Comparison of ENCODE assay signal across 9 mouse cellular contexts in genomic region chr7:81057901-81058711, GRCm38 (mm10). TPM values are rescaled to one million over a fixed set of nuclear protein-coding genes. Genes with fewer than 3 reads are reported as not detected.
DNase-seq lines count a peak whose midpoint lies in the region; ATAC-seq and TF ChIP-seq lines count a peak whose summit lies in the region.
"Had no signal": no experiment of that assay in that cellular context is flagged by ENCODE, and none has a peak within 500 bp of the region (broad histone marks: within the 10 kb centered on the region; RNA-seq: fewer than 3 reads in every experiment).

No protein-coding gene starts in this region.

- no peaks in the 10 kb centered on the region for H3K27me3 ChIP-seq in lung, embryonic 15.5 days
- no peaks in the 10 kb centered on the region for H3K27me3 ChIP-seq in intestine, postnatal 0 days (replicated peaks; ENCODE audit: control insufficient read depth, insufficient read depth, low read length)

- ATAC-seq in lung, embryonic 15.5 days (ENCODE audit: borderline replicate concordance, extremely low read depth, low FRiP score, low TSS enrichment), result peak; percentile 73
- peak; percentile 33; the same call in 1 of the 2 replicates for ATAC-seq in intestine, postnatal 0 days

- no peaks in the 10 kb centered on the region for H3K9me3 ChIP-seq in lung, embryonic 15.5 days
- no peaks in the 10 kb centered on the region for H3K9me3 ChIP-seq in intestine, postnatal 0 days (ENCODE audit: control insufficient read depth)

- peak overlapping the region; percentile 42 for H3K4me2 ChIP-seq in lung, embryonic 15.5 days
- peak overlapping the region; percentile 35; the same call in 1 of the 2 replicates for H3K4me2 ChIP-seq in intestine, postnatal 0 days (replicated peaks; ENCODE audit: low read depth)

- H3K27ac ChIP-seq in lung, embryonic 15.5 days, result peak overlapping the region; percentile 86
- H3K27ac ChIP-seq in intestine, postnatal 0 days (ENCODE audit: low read depth, low read length), result 0 out of 2 replicates have a peak overlapping the region, but pooled peaks have one; percentile 35
- no peak overlapping the region for H3K27ac ChIP-seq in left cerebral cortex, adult 2 months

- no peak overlapping the region for H3K4me3 ChIP-seq in lung, embryonic 15.5 days
- no peak overlapping the region for H3K4me3 ChIP-seq in intestine, postnatal 0 days (ENCODE audit: low read depth, low read length)
- no peak overlapping the region for H3K4me3 ChIP-seq in left cerebral cortex, adult 2 months

- peaks cover 34% of the 10 kb centered on the region for H3K4me1 ChIP-seq in lung, embryonic 15.5 days
- peaks cover 9% of the 10 kb centered on the region; the same call in 1 of the 2 replicates for H3K4me1 ChIP-seq in intestine, postnatal 0 days (replicated peaks; ENCODE audit: control insufficient read depth, insufficient read depth, low read length)

- intact Hi-C loops in left cerebral cortex, postnatal 36 days (cut with DNase I), result no loop called here
- intact Hi-C loops in left cerebral cortex, adult 2 months (cut with DNase I), result no loop called here

- no peaks in the 10 kb centered on the region for H3K36me3 ChIP-seq in lung, embryonic 15.5 days
- H3K36me3 ChIP-seq in intestine, postnatal 0 days (ENCODE audit: control insufficient read depth, insufficient read depth), result no peaks in the 10 kb centered on the region

- WGBS in lung, embryonic 15.5 days, result 43% methylated on average over 6 of the region's 6 CpGs
- 40% methylated on average over 6 of the region's 6 CpGs for WGBS in intestine, postnatal 0 days

- TF ChIP-seq CTCF in intestine, postnatal 0 days (IDR thresholded peaks at IDR 0.05; ENCODE audit: low read depth), result no peak
- TF ChIP-seq CTCF in left cerebral cortex, adult 2 months (IDR thresholded peaks at IDR 0.05), result no peak

- no peak for DNase-seq in lung, postnatal 14 days
- DNase-seq in embryo, embryonic 10.5 days (ENCODE audit: low spot score), result peak; percentile 45
- DNase-seq in ovary, postnatal 14 days (ENCODE audit: low spot score), result peak; percentile 14
- DNase-seq in left cerebral cortex, postnatal 36 days (ENCODE audit: low spot score in 2 of 2), result no peak
- DNase-seq in left cerebral cortex, adult 2 months (ENCODE audit: extremely low spot score in 1 of 2, low spot score in 2 of 2), result no peak
- DNase-seq in T-cell, adult 2 months (ENCODE audit: low spot score), result no peak

- no peak overlapping the region for H3K9ac ChIP-seq in lung, embryonic 15.5 days
- no peak overlapping the region for H3K9ac ChIP-seq in intestine, postnatal 0 days (ENCODE audit: low read depth, low read length)

RNA-seq across cellular contexts. Expression of gene Alpk3, which starts 0.7 kb away (rescaled TPM):
- 0.84 and 1.2 TPM in 2 replicates for polyA plus RNA-seq in lung, embryonic 15.5 days (2015; fragmentation: Nextera tagmentation; extraction: Ambion mirVana)
- polyA plus RNA-seq in intestine, postnatal 0 days (2015; fragmentation: Nextera tagmentation; extraction: Ambion mirVana), result 0.86 and 1.0 TPM in 2 replicates
- under 1 TPM; 0.22 to 0.68 TPM for total RNA-seq in left cerebral cortex, postnatal 36 days (2021)
- under 1 TPM; 0.30 to 0.54 TPM for total RNA-seq in left cerebral cortex, adult 2 months (2021)

RNA-seq across cellular contexts. Expression of gene Slc28a1, which starts 56.5 kb away (rescaled TPM):
- polyA plus RNA-seq in lung, embryonic 15.5 days (2015; fragmentation: Nextera tagmentation; extraction: Ambion mirVana), result 0.10 TPM in 1 of 2 replicates, not detected in the other
- polyA plus RNA-seq in intestine, postnatal 0 days (2015; fragmentation: Nextera tagmentation; extraction: Ambion mirVana), result 0.59 and 1.0 TPM in 2 replicates
- total RNA-seq in left cerebral cortex, postnatal 36 days (2021), result under 1 TPM; 0.27 to 0.30 TPM
- total RNA-seq in left cerebral cortex, adult 2 months (2021), result under 1 TPM; 0.11 to 0.23 TPM
- polyA plus RNA-seq: neural tube, embryonic 14.5 days had no signal

Comparison
In these comparisons a context has a peak if more than half of its experiments do, and no peak if none do; other contexts are left out.
1. DNase-seq: peak in embryo, embryonic 10.5 days (single experiment) and ovary, postnatal 14 days (single experiment); none in lung, postnatal 14 days (single experiment), left cerebral cortex, postnatal 36 days (0 of 2), left cerebral cortex, adult 2 months (0 of 2) and T-cell, adult 2 months (single experiment).